Mouse (Mus musculus) heart, embryonic 13.5 days (tissue): Measurements from ENCODE around the gene Pam. TPM values are rescaled to one million over a fixed set of nuclear protein-coding genes. Genes with fewer than 3 reads are reported as not detected.

Source experiments
- ATAC-seq: fragments of 200-750 bp; cut with Nextera tagmentation; 2 replicates; pipeline ENCODE4 v1.8.0; 2017; ENCODE audit warnings: moderate TSS enrichment; ENCODE audit not compliant: insufficient number of reproducible peaks, low FRiP score, low TSS enrichment; ENCODE audit errors: extremely low read depth
- H3K27ac ChIP-seq: fragments of 300-500 bp; sonication (generic); replicated peaks from 2 replicates; pipeline ENCODE4 v1.5.1; 2015; ENCODE audit warnings: moderate library complexity, mild to moderate bottlenecking, inconsistent platforms
- H3K27me3 ChIP-seq: fragments of 300-500 bp; sonication (generic); replicated peaks from 2 replicates; pipeline ENCODE4 v1.6.1; 2015; ENCODE audit warnings: mild to moderate bottlenecking, inconsistent platforms
- H3K36me3 ChIP-seq: fragments of 300-500 bp; sonication (generic); 2 replicates; pipeline ENCODE4 v1.6.1; 2015; ENCODE audit warnings: mild to moderate bottlenecking, inconsistent platforms
- H3K4me1 ChIP-seq: fragments of 300-500 bp; sonication (generic); 2 replicates; pipeline ENCODE4 v1.6.1; 2015; ENCODE audit warnings: inconsistent platforms
- H3K4me2 ChIP-seq: fragments of 300-500 bp; sonication (generic); 2 replicates; pipeline ENCODE4 v1.6.1; 2015; ENCODE audit warnings: inconsistent platforms, mild to moderate bottlenecking, moderate library complexity
- H3K4me3 ChIP-seq: fragments of 300-500 bp; sonication (generic); 2 replicates; pipeline ENCODE4 v1.5.1; 2015; ENCODE audit warnings: moderate library complexity, mild to moderate bottlenecking, inconsistent platforms
- H3K9ac ChIP-seq: fragments of 300-500 bp; sonication (generic); 2 replicates; pipeline ENCODE4 v1.6.1; 2015; ENCODE audit warnings: inconsistent platforms, mild to moderate bottlenecking, moderate library complexity
- H3K9me3 ChIP-seq: fragments of 300-500 bp; sonication (generic); 2 replicates; pipeline ENCODE4 v1.6.1; 2016; ENCODE audit warnings: inconsistent platforms
- WGBS: fragments of 180-500 bp; shearing (Covaris S2); methylation state at CpG from one replicate; pipeline ENCODE4 v1.1.7; 2015; ENCODE audit warnings: mixed read lengths; 5-methylcytosine and 5-hydroxymethylcytosine counted together
- polyA plus RNA-seq: library from polyadenylated mRNA; unstranded; fragments of >200 nt; fragmentation: Nextera tagmentation; extraction: Ambion mirVana; gene quantifications from 2 replicates; pipeline ENCODE4 v1.2.1, GENCODE M21; 2015

Gene Pam
- polyA plus RNA-seq, 1 experiment from 2014 or later = 340 TPM

DNA sequence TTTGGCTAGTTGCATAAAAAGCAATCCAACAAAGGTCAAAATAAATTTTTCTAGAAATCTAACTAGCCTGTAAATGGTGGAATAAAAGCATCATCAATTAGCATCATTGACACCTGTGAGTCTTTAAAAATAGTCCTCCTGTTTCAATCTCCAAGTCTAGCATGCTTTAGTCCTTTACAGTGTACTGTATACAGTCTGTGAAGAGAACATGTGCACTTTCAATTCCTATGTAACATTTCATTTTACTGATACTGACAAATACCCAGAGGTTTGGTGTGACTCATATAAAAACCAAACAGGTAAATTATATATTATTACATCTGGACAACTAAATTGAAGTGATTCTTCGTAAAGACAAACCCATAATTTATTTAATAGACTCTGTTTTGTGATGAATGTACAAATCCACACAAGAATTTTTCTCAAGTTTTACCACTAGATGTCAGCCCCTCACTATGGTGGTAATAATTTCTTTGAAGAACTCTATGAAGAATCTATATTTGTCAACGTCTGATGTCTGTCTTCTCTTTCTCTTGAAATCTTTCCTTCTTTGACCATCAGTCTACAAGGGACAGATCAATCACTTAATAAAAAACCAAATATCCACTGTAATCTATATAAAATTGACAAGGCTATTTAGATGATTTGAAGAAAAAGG lies 286.1 kb downstream of the Pam start:
- no peaks in the 10 kb centered on the region for H3K36me3 ChIP-seq
- WGBS = 46% methylated on average over 2 of the region's 2 CpGs
- no peaks in the 10 kb centered on the region for H3K27me3 ChIP-seq
- no peaks in the 10 kb centered on the region for H3K4me1 ChIP-seq
- H3K4me3 ChIP-seq = no peak overlapping the region
- H3K4me2 ChIP-seq = no peak overlapping the region
- ATAC-seq = no peak
- H3K27ac ChIP-seq = no peak overlapping the region
- H3K9me3 ChIP-seq = no peaks in the 10 kb centered on the region
- no peak overlapping the region for H3K9ac ChIP-seq

DNA sequence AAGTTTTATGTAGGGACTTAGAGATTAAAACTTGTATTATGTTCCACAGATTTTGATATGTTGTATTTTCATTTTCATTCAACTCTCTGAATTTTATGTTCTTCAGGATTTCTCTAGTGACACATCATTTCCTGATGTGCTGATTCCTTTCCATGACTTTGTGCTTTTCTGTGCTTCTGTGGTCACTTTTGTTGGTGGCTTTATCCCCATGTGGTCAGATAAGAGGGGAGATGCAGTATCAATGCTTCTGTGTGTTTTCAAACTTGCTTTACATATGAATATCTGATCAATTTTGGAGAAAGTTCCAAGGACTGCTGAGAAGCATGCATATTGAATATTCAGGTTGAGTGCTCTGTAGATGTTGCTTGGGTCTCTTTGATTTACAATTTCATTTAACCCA lies 290.9 kb downstream of the Pam start:
- Histone ChIP-seq H3K9me3 (0 out of 2 replicates have a peak, but pooled peaks cover 8% of the 10 kb centered on the region), H3K27ac (no peak overlapping the region), H3K36me3 (no peaks in the 10 kb centered on the region), H3K4me3 (no peak overlapping the region), H3K9ac (no peak overlapping the region), H3K4me1 (no peaks in the 10 kb centered on the region), H3K4me2 (no peak overlapping the region), H3K27me3 (no peaks in the 10 kb centered on the region)
- ATAC-seq = no peak

DNA sequence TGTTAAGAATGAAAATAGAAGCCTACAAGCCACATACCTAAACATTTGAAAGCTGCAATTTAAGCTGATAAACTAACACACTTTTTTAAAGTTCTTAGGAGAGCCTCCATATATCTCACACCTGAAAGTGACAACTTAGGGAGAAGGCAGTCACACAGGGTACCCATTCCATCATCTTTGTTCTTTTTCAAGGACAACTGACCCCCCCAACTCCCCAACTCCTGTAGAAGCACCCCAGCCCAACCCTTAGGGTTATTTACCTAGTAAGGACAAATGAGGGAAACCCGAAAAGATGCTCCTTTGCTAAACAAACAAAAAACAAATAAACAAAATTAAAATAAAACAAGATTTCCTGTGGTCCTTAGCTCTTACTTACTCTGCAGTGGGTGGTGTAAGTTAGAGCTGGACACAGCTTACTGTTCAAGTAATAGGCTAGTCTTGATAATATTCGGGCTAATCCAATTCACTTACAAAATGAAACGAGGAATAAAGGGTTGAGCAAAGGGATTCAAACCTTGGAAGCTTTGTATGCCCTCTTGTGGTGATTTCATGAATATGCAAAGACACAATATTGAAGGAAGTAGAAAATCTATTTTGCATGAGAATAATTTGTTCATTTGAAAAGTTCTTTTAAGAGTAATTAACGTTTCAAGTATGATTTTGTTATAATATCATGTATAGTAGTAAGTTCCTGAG lies 293.1 kb downstream of the Pam start:
- no peaks in the 10 kb centered on the region for H3K27me3 ChIP-seq
- 0 out of 2 replicates have a peak overlapping the region, but pooled peaks have one; percentile 6 for H3K9ac ChIP-seq
- H3K4me3 ChIP-seq = no peak overlapping the region
- H3K27ac ChIP-seq = no peak overlapping the region
- 0 out of 2 replicates have a peak, but pooled peaks cover 8% of the 10 kb centered on the region for H3K9me3 ChIP-seq
- H3K4me1 ChIP-seq = no peaks in the 10 kb centered on the region
- H3K4me2 ChIP-seq = peak overlapping the region; percentile 42
- no peak for ATAC-seq
- 33% methylated on average over 4 of the region's 4 CpGs for WGBS
- H3K36me3 ChIP-seq = no peaks in the 10 kb centered on the region

DNA sequence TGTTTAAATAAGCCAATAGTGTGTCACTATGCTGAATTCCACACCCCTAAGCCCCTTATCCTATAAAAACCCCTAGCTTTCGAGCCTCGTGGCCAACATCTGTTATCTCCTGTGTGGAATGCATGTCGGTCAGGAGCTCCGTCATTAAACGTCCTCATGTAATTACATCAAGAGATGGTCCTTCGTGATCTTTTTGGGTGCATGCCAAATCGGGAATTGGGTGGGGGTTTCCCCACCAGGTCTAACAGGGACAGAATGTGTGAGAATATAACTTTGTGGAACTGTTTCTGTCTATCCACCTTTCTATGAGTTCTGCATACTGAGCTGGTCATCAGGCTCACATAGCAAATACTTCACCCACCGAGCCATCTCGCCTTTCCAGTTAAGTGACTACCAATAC lies 299.5 kb downstream of the Pam start:
- 0 out of 2 replicates have a peak, but pooled peaks cover 8% of the 10 kb centered on the region for H3K9me3 ChIP-seq
- 44% methylated on average over 9 of the region's 9 CpGs for WGBS
- H3K4me1 ChIP-seq = 0 out of 2 replicates have a peak, but pooled peaks cover 2% of the 10 kb centered on the region
- H3K36me3 ChIP-seq = peaks cover 4% of the 10 kb centered on the region; the same call in 1 of the 2 replicates
- ATAC-seq = no peak
- no peak overlapping the region for H3K4me3 ChIP-seq
- no peak overlapping the region for H3K9ac ChIP-seq
- H3K4me2 ChIP-seq = no peak overlapping the region
- no peaks in the 10 kb centered on the region for H3K27me3 ChIP-seq
- no peak overlapping the region for H3K27ac ChIP-seq

DNA sequence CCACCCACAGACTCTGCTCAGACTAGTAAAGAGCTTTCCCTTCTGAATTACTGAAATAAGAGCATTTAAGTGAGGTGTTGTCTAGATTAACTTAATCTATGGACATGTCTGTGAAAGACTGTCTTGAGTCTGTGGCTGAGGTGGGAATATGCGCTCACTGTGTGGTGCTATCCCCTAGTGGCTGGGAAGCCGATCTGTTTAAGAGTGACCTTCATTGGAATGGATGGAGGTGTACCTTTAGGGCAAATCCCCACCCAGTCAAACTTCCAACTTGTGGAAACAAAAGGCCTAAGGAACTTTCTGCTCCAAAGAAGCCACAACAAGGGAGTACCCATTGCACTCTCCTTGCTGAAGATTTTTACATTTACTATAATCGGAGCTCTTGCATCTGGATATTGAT lies 301.3 kb downstream of the Pam start:
- WGBS = 75% methylated on average over 3 of the region's 3 CpGs
- Histone ChIP-seq H3K4me3 (no peak overlapping the region), H3K36me3 (peaks cover 4% of the 10 kb centered on the region; the same call in 1 of the 2 replicates), H3K27ac (no peak overlapping the region), H3K4me1 (peaks cover 4% of the 10 kb centered on the region), H3K27me3 (no peaks in the 10 kb centered on the region), H3K4me2 (no peak overlapping the region), H3K9me3 (no peaks in the 10 kb centered on the region), H3K9ac (no peak overlapping the region)
- ATAC-seq = no peak

DNA sequence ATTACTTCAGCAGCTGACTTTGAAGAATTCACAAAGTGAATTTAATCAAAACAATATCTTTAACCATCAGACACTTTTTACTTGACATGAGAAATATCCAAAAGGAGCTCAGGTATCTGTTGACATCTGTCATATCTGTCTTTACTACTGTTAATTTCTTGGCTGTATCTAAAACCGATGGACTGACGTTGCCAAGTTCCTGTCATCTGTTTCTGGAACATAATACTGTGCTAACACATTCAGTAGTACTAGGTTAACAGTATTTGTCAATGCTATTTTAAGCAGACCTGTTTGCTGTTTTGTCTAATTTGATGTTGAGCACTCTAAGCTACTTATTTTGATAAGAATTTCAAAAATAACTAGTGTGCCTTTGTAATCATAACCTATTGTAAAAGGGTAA lies 307.0 kb downstream of the Pam start:
- Histone ChIP-seq H3K27me3 (no peaks in the 10 kb centered on the region), H3K9me3 (no peaks in the 10 kb centered on the region), H3K4me1 (peaks cover 11% of the 10 kb centered on the region), H3K36me3 (peaks cover 12% of the 10 kb centered on the region), H3K4me2 (peak overlapping the region; percentile 38; the same call in 1 of the 2 replicates), H3K27ac (peak overlapping the region; percentile 56), H3K9ac (no peak overlapping the region), H3K4me3 (no peak overlapping the region)
- no peak for ATAC-seq
- WGBS = 41% methylated on average over 2 of the region's 2 CpGs

DNA sequence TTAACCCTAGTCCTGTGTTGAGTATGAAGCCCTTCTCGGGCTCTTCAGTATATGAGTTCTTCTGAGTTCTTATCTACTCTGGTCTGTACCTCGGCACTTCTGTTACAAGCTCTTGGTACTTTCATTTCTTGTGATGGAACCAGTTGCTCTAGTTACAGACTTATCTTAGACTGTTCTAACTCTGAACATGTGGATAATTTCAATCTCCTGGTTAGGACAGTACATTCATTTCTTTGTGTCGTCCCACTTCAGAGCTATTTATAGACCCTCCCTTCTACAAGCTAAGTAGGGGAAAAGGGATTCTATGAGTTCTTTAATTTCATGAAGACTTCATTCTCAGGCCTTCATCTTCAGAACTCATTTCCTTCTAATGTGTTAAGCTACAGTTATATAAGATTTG lies 307.8 kb downstream of the Pam start:
- Histone ChIP-seq H3K4me3 (no peak overlapping the region), H3K4me2 (peak overlapping the region; percentile 20), H3K36me3 (peaks cover 7% of the 10 kb centered on the region), H3K9ac (no peak overlapping the region), H3K27ac (peak overlapping the region; percentile 79), H3K9me3 (no peaks in the 10 kb centered on the region), H3K27me3 (no peaks in the 10 kb centered on the region), H3K4me1 (peaks cover 11% of the 10 kb centered on the region)
- ATAC-seq = no peak; the same call in 1 of the 2 replicates
- 26% methylated on average over 3 of the region's 3 CpGs for WGBS

DNA sequence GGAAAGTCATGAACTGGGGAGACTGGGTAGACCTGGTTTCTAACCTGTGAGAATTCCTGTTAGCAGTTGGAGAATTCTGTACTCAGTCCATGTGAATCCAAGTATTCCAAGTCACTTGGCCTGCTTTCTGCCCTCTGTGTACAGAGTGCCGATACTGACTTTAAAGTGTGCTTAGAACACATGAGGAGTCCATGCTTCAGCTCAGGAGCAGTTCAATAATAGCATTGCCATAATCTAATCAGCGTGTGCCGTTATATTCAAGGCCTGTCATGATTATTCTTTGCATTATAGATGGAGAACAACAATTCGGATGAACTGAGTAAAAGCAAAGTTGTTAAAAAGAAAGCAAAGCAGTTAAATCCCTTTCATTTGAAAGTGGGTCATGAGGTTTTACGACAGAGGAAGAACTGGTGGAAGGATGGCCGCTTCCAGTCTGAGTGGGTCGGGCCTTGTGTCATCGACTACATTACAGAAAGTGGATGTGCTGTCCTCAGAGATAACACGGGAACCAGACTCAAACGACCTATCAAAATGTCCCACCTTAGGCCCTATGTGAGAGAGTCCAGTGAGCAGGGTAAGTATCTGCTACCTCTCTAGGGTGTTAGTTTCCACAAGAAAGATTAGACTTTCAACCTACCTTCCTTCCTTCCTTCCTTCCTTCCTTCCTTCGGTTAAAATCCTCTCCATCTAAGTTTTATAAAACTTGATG lies 309.6 kb downstream of the Pam start:
- H3K9ac ChIP-seq = no peak overlapping the region
- no peaks in the 10 kb centered on the region for H3K9me3 ChIP-seq
- no peaks in the 10 kb centered on the region for H3K27me3 ChIP-seq
- no peak overlapping the region for H3K4me3 ChIP-seq
- no peak overlapping the region for H3K4me2 ChIP-seq
- no peak for ATAC-seq
- no peak overlapping the region for H3K27ac ChIP-seq
- H3K36me3 ChIP-seq = peaks cover 7% of the 10 kb centered on the region
- H3K4me1 ChIP-seq = peaks cover 11% of the 10 kb centered on the region
- 73% methylated on average over 11 of the region's 11 CpGs for WGBS

DNA sequence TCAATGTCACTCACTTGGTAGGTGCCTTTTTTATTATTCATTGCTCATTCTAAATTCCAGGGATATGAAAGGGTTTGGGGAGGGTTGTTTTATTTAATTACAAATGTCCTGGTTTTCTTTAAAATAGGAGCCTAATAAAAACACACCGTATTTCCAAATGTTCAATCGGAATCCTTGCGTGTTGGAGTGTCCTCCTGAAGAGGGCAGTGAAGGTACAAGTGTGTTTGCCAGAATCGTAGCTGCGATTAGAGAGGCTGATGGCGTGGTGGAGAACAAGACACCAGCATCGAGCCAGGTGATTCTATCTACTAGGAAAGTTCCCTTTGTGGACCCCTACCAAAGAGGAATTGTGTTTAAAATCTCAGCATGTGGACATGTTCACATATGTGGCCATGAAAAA lies 310.5 kb downstream of the Pam start:
- WGBS = 62% methylated on average over 7 of the region's 7 CpGs
- Histone ChIP-seq H3K4me2 (no peak overlapping the region), H3K9me3 (no peaks in the 10 kb centered on the region), H3K36me3 (peaks cover 7% of the 10 kb centered on the region), H3K4me1 (peaks cover 11% of the 10 kb centered on the region), H3K27me3 (no peaks in the 10 kb centered on the region), H3K27ac (no peak overlapping the region), H3K9ac (no peak overlapping the region), H3K4me3 (no peak overlapping the region)
- ATAC-seq = no peak

DNA sequence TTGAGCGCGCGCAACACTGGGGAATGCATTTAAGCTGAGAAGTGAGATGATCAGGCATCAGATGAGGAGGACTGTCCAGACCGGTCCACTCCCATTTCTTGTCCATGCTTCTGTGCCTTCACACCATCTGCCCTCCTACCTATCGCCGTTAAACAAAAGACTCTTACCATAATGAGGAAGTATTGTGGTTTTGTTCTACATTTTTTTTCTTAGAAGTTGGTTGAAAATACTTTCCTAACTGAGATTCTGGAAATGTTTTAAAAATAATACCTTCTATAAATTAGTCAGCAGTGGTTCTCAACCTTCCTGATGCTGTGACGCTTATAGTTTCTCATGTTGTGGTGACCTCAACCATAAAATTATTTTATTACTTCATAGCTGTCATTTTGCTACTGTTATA lies 313.8 kb downstream of the Pam start:
- 94% methylated on average over 7 of the region's 7 CpGs for WGBS
- Histone ChIP-seq H3K9me3 (no peaks in the 10 kb centered on the region), H3K27ac (no peak overlapping the region), H3K4me3 (no peak overlapping the region), H3K4me1 (no peaks in the 10 kb centered on the region), H3K4me2 (no peak overlapping the region), H3K9ac (no peak overlapping the region), H3K36me3 (peaks cover 13% of the 10 kb centered on the region), H3K27me3 (no peaks in the 10 kb centered on the region)
- no peak for ATAC-seq

DNA sequence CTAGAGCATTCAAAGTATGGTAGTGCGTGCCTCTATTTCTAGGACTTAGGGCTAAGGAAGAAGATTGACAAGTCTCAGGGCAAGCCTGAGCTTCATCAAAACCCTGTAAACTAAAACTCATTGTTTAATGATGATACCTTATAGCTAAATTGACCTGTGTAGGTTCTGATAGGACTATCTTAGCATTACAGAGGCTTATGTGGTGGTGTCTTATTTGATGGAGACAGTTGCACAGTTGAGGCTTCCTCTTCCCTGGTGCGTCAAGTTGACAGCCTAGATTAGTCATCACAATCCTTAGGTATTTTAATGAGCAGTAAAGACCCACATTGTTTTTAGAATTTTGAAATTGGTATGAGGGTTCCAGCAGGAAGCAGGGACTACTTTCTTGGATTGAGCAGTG lies 321.5 kb downstream of the Pam start:
- no peak overlapping the region for H3K4me2 ChIP-seq
- peaks cover 9% of the 10 kb centered on the region for H3K4me1 ChIP-seq
- H3K36me3 ChIP-seq = peaks cover 16% of the 10 kb centered on the region; the same call in 1 of the 2 replicates
- no peak overlapping the region for H3K27ac ChIP-seq
- WGBS = 94% methylated on average over 2 of the region's 2 CpGs
- H3K9ac ChIP-seq = no peak overlapping the region
- no peaks in the 10 kb centered on the region for H3K27me3 ChIP-seq
- ATAC-seq = no peak
- H3K9me3 ChIP-seq = no peaks in the 10 kb centered on the region
- H3K4me3 ChIP-seq = no peak overlapping the region
